Mouse (Mus musculus) CH12.LX (cell line): ENCODE data around the gene Thnsl1. TPM values are rescaled to one million over a fixed set of nuclear protein-coding genes. Genes with fewer than 3 reads are reported as not detected.

Experiments used
- DNase-seq: peaks from one replicate; pipeline ENCODE4 v3.0.0-alpha.2; 2013; ENCODE audit errors: extremely low read depth
- H3K27ac ChIP-seq: 2 replicates; pipeline ENCODE4 v1.5.1; 2012; ENCODE audit warnings: low read depth, mild to moderate bottlenecking, control low read depth, moderate library complexity; ENCODE audit not compliant: insufficient read depth
- H3K27me3 ChIP-seq: replicated peaks from 2 replicates; pipeline ENCODE3; 2012; ENCODE audit warnings: inconsistent platforms
- H3K36me3 ChIP-seq, 2 experiments: replicated peaks in 1 of 2; 2 replicates each; pipeline versions ENCODE3 to v1.6.1; 2012; ENCODE audit warnings: inconsistent platforms in 1 of 2, low read length in 1 of 2, mild to moderate bottlenecking in 1 of 2, mixed read lengths in 1 of 2, moderate library complexity in 1 of 2; ENCODE audit not compliant: control insufficient read depth in 1 of 2, insufficient read depth in 1 of 2
- H3K4me1 ChIP-seq, 2 experiments: 2 replicates each; pipeline ENCODE4 v1.6.1; 2012; ENCODE audit warnings: inconsistent platforms in 1 of 2, moderate library complexity in 1 of 2; ENCODE audit not compliant: insufficient read depth in 2 of 2, control insufficient read depth in 1 of 2
- H3K4me2 ChIP-seq: 2 replicates; pipeline ENCODE4 v1.6.1; 2012; ENCODE audit warnings: low read depth, mild to moderate bottlenecking, control low read depth; ENCODE audit not compliant: poor library complexity, insufficient read depth, severe bottlenecking
- H3K4me3 ChIP-seq, 3 experiments: fragments of 150-350 bp in 1 of 3; sonication (generic) in 1 of 3; replicated peaks in 1 of 3; 2 replicates each; pipeline versions ENCODE3 to v1.5.1; 2011 to 2012; ENCODE audit warnings: low read depth in 2 of 3, low read length in 2 of 3, mild to moderate bottlenecking in 2 of 3, moderate library complexity in 2 of 3, control low read depth in 1 of 3, improper control_type of control experiment in 1 of 3, inconsistent platforms in 1 of 3, mixed read lengths in 1 of 3; ENCODE audit not compliant: poor library complexity in 1 of 3
- H3K79me2 ChIP-seq: replicated peaks from 2 replicates; pipeline ENCODE4 v1.6.1; 2012; ENCODE audit warnings: mild to moderate bottlenecking, moderate library complexity; ENCODE audit not compliant: control insufficient read depth, poor library complexity, insufficient read depth, severe bottlenecking; ENCODE audit errors: extremely low read depth
- H3K9ac ChIP-seq: 2 replicates; pipeline ENCODE4 v1.6.1; 2012; ENCODE audit warnings: low read depth, mild to moderate bottlenecking, control low read depth, moderate library complexity; ENCODE audit not compliant: insufficient read depth
- H3K9me3 ChIP-seq: replicated peaks from 2 replicates; pipeline ENCODE3; 2012; ENCODE audit warnings: low read length, inconsistent platforms, mixed read lengths
- E2F4 ChIP-seq: IDR thresholded peaks from 2 replicates; pipeline ENCODE4 v1.6.1; 2011; ENCODE audit warnings: low read depth, low read length, improper control_type of control experiment; ENCODE audit not compliant: insufficient replicate concordance
- ELF1 ChIP-seq: IDR thresholded peaks from 2 replicates; pipeline ENCODE4 v1.6.1; 2014; ENCODE audit warnings: low read depth, mild to moderate bottlenecking, inconsistent platforms, low read length, improper control_type of control experiment
- GABPA ChIP-seq: IDR thresholded peaks from 2 replicates; pipeline ENCODE4 v1.6.1; 2012; ENCODE audit warnings: low read depth, low read length, improper control_type of control experiment, inconsistent platforms; ENCODE audit not compliant: insufficient replicate concordance
- HCFC1 ChIP-seq: IDR thresholded peaks from 2 replicates; pipeline ENCODE4 v1.6.1; 2012; ENCODE audit warnings: low read depth, mild to moderate bottlenecking, inconsistent platforms, low read length, improper control_type of control experiment
- JUN ChIP-seq: IDR thresholded peaks from 2 replicates; pipeline ENCODE4 v1.6.1; 2011; ENCODE audit warnings: low read depth, mild to moderate bottlenecking, low read length, improper control_type of control experiment, moderate library complexity; ENCODE audit not compliant: insufficient read depth
- KAT2A ChIP-seq: IDR thresholded peaks from 2 replicates; pipeline ENCODE4 v1.6.1; 2012; ENCODE audit warnings: low read length, improper control_type of control experiment, inconsistent platforms; ENCODE audit not compliant: insufficient replicate concordance
- MAFK ChIP-seq: IDR thresholded peaks from 2 replicates; pipeline ENCODE4 v1.6.1; 2011; ENCODE audit warnings: low read length, improper control_type of control experiment; ENCODE audit not compliant: insufficient replicate concordance
- MAX ChIP-seq: IDR thresholded peaks from 2 replicates; pipeline ENCODE4 v1.6.1; 2011; ENCODE audit warnings: low read length, improper control_type of control experiment
- MAZ ChIP-seq: IDR thresholded peaks from 2 replicates; pipeline ENCODE4 v1.6.1; 2012; ENCODE audit warnings: low read depth, mild to moderate bottlenecking, inconsistent platforms, low read length, improper control_type of control experiment, moderate library complexity
- MXI1 ChIP-seq: IDR thresholded peaks from 2 replicates; pipeline ENCODE4 v1.6.1; 2011; ENCODE audit warnings: mild to moderate bottlenecking, low read depth, low read length, improper control_type of control experiment
- MYC ChIP-seq: IDR thresholded peaks from 2 replicates; pipeline ENCODE4 v1.6.1; 2011; ENCODE audit warnings: low read depth, mild to moderate bottlenecking, improper control_type of control experiment, low read length
- POLR2A ChIP-seq: IDR thresholded peaks from 2 replicates; pipeline ENCODE4 v1.6.1; 2011; ENCODE audit warnings: low read depth, mild to moderate bottlenecking, improper control_type of control experiment, low read length
- RAD21 ChIP-seq: IDR thresholded peaks from 2 replicates; pipeline ENCODE4 v1.6.1; 2011; ENCODE audit warnings: low read depth, mild to moderate bottlenecking, low read length, improper control_type of control experiment, moderate library complexity
- SIN3A ChIP-seq: IDR thresholded peaks from 2 replicates; pipeline ENCODE4 v1.6.1; 2012; ENCODE audit warnings: low read length, improper control_type of control experiment, inconsistent platforms
- TCF12 ChIP-seq: IDR thresholded peaks from 2 replicates; pipeline ENCODE4 v1.6.1; 2014; ENCODE audit warnings: low read depth, mild to moderate bottlenecking, inconsistent platforms, low read length, improper control_type of control experiment
- USF1 ChIP-seq: IDR thresholded peaks from 2 replicates; pipeline ENCODE4 v1.6.1; 2014; ENCODE audit warnings: low read depth, mild to moderate bottlenecking, inconsistent platforms, low read length, improper control_type of control experiment
- USF2 ChIP-seq: conservative IDR thresholded peaks from 2 replicates; pipeline ENCODE4 v1.6.1; 2011; ENCODE audit warnings: low read depth, low read length, improper control_type of control experiment
- ZKSCAN1 ChIP-seq: IDR thresholded peaks from 2 replicates; pipeline ENCODE4 v1.6.1; 2012; ENCODE audit warnings: low read depth, inconsistent platforms, low read length, improper control_type of control experiment, borderline replicate concordance
- ZMIZ1 ChIP-seq: IDR thresholded peaks from 2 replicates; pipeline ENCODE4 v1.6.1; 2012; ENCODE audit warnings: low read depth, mild to moderate bottlenecking, inconsistent platforms, low read length, improper control_type of control experiment
- dilution Hi-C: fragments of 300-500 bp; cut with MboI; formaldehyde crosslinking; loops from 2 replicates; pipeline ENCODE4 v1.14.3; 2020; ENCODE audit warnings: low sequenced_read_pairs; ENCODE audit not compliant: extremely low pct_unique_long_range_greater_than_20kb, extremely low pct_ligation_motif_present
- in situ Hi-C: fragments of 300-500 bp; cut with MboI; formaldehyde crosslinking; loops from 3 replicates; pipeline ENCODE4 v1.14.3; 2019; ENCODE audit warnings: low sequenced_read_pairs, low pct_ligation_motif_present, low pct_unique_long_range_greater_than_20kb, mixed read lengths
- polyA plus RNA-seq: library from polyadenylated mRNA; unstranded; fragments of >175 nt; gene quantifications from 2 replicates; pipeline ENCODE4 v1.2.1, GENCODE M21; 2012; ENCODE audit warnings: low read depth; ENCODE audit not compliant: insufficient read length
- total RNA-seq, 2 experiments: library from RNA; depleted of rRNA; stranded (reverse); fragments of 300-350 nt in 1 of 2; fragments of >200 nt in 1 of 2; gene quantifications; 2 replicates each; pipeline ENCODE4 v1.2.3; 2012 to 2014

Thnsl1 gene
- total and polyA plus RNA-seq, 3 experiments: 5.0 to 6.2 (median 6.1) TPM

- peaks cover 2% of the 10 kb centered on the region for H3K9me3 ChIP-seq
- no peaks in the 10 kb centered on the region for H3K36me3 ChIP-seq
- H3K4me1 ChIP-seq: no peaks in the 10 kb centered on the region
- in situ Hi-C loops (no loop called here), dilution Hi-C loops (no loop called here)
- H3K27me3 ChIP-seq: no peaks in the 10 kb centered on the region
- TF ChIP-seq GABPA (no peak), TCF12 (no peak), USF1 (no peak), E2F4 (no peak), MYC (no peak), RAD21 (no peak), ZMIZ1 (no peak), USF2 (no peak), KAT2A (no peak), HCFC1 (no peak), ZKSCAN1 (no peak), MAFK (no peak), SIN3A (no peak)
- no peak overlapping the region for H3K27ac ChIP-seq
- DNase-seq: no peak
- no peak overlapping the region for H3K4me2 ChIP-seq
- H3K79me2 ChIP-seq: no peaks in the 10 kb centered on the region
- no peak overlapping the region for H3K9ac ChIP-seq
- H3K4me3 ChIP-seq: no peak overlapping the region
Measured at GRCm38 (mm10) chr2:21172797-21173196, 32.7 kb upstream of the Thnsl1 start.

DNA sequence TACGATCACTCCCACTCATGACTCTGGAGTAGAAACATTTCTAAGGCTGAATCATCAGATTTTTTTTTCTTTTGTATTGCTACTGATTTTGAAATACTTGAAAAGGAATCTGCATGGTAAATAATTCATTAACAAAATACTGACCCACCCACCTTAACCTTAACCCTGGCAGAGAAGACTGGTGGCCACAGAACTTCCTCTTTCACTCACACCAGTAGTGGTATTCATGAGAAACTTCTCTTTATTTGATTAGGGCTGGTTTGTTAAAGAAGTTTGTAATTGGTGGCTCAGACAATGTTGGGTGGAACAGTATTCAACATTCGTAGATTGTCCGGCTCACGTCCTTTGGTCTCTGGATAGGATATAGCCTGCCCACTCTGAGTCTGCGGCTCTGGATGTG is 26.4 kb upstream of the Thnsl1 start:
- H3K9ac ChIP-seq: no peak overlapping the region
- H3K9me3 ChIP-seq: no peaks in the 10 kb centered on the region
- no peak overlapping the region for H3K4me3 ChIP-seq
- H3K4me1 ChIP-seq: peaks cover 0 to 5% of the 10 kb centered on the region in 2 experiments; a peak in 2 of 4 replicates
- H3K27me3 ChIP-seq: no peaks in the 10 kb centered on the region
- no peak for DNase-seq
- no peaks in the 10 kb centered on the region for H3K36me3 ChIP-seq
- in situ Hi-C loops (no loop called here), dilution Hi-C loops (no loop called here)
- no peak for TF ChIP-seq MAZ
- TF ChIP-seq KAT2A: no peak
- no peak for TF ChIP-seq HCFC1
- no peak for TF ChIP-seq MAX
- no peak for TF ChIP-seq MXI1
- no peak for TF ChIP-seq POLR2A
- 0 out of 2 replicates have a peak, but pooled peaks have one; percentile 12 for TF ChIP-seq ELF1
- TF ChIP-seq JUN: no peak
- no peak overlapping the region for H3K27ac ChIP-seq
- H3K79me2 ChIP-seq: no peaks in the 10 kb centered on the region
- no peak overlapping the region for H3K4me2 ChIP-seq
